Mouse (Mus musculus) mesoderm, embryonic 11.5 days (tissue): ENCODE results near the gene Nisch.

Experiments used
- DNase-seq: peaks from one replicate; pipeline ENCODE4 v3.0.0-alpha.2; 2012; ENCODE audit warnings: low read depth, low spot score

Nisch gene

GRCm38 (mm10) chr14:31191936-31192335, 24.8 kb downstream of the Nisch start:
- DNase-seq = no peak

- DNase-seq = no peak
Measured at GRCm38 (mm10) chr14:31189348-31189747, 27.4 kb downstream of the Nisch start.

- no peak for DNase-seq
Measured at GRCm38 (mm10) chr14:31188771-31189181, 28.0 kb downstream of the Nisch start.

DNA sequence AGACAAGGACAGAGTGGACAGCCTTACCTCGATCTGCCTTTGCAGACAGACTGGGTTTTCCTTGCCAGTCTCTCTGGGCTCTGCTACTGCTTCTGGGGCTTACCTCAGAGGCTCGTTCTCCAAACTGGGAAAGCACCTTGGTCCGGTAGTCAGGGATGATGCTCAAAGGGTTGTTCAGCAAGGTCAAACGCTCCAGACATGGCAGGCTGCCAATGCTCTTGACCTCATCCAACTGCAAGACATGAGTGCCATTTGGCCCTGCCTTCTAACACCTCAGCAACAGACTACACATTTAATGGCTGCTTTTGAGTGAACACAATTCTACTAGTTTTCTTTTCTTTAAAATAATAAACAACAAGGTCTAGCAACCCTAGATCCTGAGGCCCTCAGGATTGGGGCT, 30.1 kb downstream of the Nisch start:
- no peak for DNase-seq

DNA sequence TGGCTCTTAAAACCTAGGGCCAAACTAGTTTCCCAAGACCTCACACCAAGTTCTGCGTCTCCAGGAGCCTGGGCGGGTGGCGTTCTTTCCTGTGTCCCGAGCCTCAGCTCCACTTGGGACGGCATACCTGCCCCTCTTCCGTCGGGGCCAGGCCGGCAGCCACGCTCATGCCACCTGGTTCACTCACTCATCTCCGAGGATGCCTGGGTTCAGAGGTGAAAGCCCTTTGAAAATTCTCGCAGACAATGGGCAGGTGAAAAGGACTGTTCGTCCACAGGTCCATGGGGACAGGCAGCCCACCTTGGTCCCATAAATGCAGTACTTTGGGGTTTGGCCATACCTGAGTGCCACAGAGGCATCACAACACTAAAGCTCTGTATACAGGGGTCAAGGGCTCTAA, 32.6 kb downstream of the Nisch start:
- DNase-seq = no peak

GRCm38 (mm10) chr14:31183541-31183940, 33.2 kb downstream of the Nisch start:
- no peak for DNase-seq

- DNase-seq = no peak
Measured at GRCm38 (mm10) chr14:31182786-31183290, 33.9 kb downstream of the Nisch start.

- DNase-seq = no peak
Measured at GRCm38 (mm10) chr14:31181512-31181911, 35.2 kb downstream of the Nisch start.

DNA sequence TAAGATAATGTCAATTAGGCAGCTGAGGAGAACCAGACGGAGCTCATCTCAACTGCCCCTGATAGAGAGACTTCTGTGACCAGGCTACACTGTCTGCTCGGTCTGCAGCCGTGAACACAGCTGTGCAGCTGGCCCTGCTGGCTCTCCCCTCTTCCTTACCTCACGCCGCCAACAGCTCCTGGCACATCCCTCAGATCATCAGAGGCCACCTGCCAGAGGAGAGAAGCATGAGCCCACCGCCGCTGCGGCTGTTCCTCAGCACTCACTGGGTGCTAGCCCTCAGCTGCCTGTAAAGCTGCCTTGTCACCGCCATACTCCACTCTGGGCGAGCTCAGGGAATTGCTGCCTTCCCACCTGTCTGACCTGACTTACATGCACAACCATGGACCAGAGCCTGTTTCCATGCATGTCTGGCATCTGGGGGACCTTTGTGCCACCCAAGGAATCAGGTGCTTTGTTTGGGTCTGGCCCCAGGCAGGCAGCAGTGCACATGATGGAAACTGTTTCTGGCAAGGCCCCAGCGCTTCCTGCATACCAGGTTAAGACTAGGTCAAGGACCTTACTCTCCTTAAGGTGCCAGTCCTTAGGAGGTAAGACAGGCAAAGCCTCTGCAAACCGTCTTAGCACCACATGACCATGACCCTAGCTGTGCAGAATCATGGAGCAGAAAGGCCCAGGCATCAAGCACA, 36.9 kb downstream of the Nisch start:
- DNase-seq = no peak

DNA sequence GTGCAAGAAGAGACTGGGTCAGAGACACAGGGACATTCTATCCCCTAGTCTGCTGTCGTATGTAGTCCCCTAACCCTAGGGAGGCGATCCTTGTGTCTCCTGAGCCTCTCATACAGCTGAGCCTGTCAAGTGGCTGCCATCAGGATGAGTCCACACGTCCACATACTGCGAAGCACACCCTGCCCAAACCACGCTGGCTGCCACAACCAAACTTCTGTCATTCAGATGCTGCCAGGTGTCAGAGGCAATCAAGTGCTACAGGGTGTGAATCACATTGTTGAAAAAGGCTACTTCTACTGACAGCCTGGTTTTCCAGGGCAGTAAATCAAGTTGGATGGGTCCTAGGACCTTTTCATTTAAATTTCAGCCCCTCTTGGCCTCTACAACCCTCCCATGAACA, 39.0 kb downstream of the Nisch start:
- DNase-seq = no peak

DNA sequence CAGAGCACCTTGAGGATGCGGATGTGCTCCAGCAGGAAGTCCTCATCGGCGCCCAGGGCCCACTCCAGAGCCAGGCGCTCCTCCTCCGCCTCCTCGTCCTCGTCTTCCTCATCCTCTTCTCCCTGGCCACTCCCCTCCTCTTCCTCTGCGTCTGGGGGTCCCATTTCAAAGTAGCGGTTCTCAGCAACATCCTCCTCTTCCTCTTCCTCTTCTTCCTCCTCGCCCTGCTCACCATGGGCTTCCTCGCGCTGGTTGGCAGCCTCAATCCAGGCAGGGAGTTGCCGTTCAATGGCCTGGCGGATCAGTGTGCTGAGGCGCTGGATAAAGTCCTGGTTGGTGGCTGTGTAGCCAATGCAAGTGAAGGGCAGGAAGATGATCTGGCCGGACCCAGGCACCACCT, 39.5 kb downstream of the Nisch start:
- DNase-seq = no peak

DNA sequence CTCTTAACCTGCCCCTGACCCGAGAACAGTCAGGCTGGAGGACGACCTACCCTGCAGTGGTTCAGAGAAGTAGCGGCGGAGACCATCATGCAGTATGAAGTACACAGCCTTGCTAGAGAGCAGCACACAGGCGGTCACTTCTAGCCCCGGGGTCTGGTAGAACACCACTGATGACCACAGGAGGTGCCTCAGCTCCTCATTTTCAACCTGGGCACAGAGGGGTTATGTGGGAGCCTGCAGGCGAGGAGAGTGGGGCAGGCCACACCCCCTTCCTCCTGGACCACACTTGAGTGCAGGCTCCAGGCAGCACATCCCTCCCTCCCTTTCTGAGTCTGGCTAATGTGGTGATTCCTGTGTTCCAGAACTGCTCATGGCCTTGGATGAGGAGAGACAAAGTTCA, 43.2 kb downstream of the Nisch start:
- DNase-seq = no peak

- no peak for DNase-seq
Measured at GRCm38 (mm10) chr14:31172781-31173455, 43.8 kb downstream of the Nisch start.

DNA sequence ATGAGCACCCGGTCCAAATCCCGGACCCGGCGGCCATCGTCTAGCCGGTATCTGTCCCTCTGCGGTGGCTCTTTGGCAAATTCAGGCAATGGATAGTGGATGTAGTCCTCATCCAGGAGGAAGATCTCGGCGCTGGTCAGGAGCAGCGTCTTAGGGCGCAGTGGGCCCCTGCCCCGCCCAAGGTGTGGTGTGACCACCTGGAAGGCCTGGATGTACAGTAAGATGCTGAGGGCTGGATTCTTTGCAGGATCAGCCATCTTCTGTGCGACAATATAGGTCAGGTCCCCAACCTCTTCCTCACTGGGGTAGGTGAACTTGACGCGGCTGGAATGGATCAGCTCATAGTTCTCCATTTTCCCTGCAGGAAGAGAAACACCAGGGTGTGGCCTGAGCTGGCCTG, 44.9 kb downstream of the Nisch start:
- DNase-seq = no peak

DNA sequence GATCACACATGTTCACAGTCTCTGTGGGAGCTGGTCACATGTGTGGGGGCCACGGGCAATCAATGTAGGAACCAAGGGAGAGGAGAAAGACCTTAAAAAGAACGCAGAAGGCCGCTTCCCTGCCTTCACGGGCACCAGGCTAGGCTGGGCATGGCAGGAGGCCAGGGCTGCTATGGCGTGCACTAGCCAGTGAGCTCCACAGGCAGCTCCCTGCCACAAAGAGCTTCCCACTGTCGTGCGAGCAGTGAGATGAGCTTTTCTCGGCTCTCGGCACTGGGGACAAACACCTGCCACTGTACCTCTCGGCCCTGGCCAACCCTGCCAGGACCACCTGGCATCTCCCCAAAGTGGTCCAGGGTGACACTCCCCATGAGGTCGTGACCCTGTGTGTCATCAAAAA, 45.4 kb downstream of the Nisch start:
- DNase-seq = no peak

DNA sequence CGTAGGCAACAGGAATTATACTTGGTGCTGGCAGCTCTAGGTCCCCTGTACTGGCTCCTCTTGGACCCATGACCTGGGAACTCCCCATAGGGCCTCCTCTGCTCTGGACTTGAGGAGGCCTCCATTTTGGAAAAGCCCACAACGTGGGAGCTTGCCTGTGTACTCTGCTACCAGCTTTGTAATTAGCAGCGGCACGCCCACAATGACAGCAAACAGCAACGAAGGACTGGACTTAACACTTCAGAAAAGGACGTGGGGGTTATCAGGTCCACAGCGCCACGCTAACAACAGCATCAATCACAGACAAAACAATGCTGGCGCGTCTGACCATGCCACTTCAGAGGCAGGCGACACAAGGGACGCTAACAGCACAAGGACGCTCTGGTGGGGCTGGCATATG, 45.8 kb downstream of the Nisch start:
- no peak for DNase-seq

- DNase-seq = no peak
Measured at GRCm38 (mm10) chr14:31169508-31169907, 47.2 kb downstream of the Nisch start.

DNA sequence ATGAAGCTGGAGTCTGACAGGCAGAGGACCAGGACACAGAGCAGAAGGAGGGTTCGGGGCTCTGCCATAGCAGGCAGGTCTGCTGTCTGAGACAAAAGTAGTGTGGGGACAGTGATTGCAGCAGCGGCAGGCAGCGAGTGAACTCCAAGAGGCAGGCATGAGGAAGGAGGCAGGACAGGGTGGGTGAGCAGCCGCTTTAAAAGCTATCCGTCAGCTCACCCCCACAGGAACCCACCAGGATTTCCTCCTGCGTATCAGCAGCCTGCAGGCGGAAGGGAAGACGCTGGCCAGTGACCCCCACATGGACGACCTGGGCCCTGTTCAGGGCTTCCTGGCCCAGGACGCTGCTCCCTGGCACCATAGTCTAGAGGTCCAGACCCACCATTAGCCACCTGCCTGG, 48.3 kb downstream of the Nisch start, which contains the start of gene Stab1:
TSS of gene Stab1 (minus strand) at position 217 of the 400 bp plus-strand sequence.
- peak; percentile 19 for DNase-seq

DNA sequence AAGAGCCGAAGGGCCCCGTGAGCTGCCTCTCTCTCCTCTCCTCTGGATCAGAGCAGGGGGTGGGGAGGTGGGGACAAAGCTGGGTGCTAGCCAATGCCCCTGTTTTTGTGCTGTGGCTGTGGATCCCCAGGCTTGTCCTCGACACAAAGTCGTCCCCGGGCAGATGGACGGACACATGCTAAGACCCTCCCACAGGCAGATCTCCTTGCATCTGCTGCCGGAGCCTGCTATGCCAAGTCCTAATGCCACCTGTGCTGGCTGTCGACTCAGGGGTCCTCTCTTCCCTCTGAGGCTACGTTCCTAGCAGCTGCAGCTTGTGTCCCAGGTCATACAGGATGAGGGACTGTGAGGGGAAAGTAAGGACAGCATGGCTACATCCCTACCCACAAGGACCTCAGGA, 49.9 kb downstream of the Nisch start:
- no peak for DNase-seq

DNA sequence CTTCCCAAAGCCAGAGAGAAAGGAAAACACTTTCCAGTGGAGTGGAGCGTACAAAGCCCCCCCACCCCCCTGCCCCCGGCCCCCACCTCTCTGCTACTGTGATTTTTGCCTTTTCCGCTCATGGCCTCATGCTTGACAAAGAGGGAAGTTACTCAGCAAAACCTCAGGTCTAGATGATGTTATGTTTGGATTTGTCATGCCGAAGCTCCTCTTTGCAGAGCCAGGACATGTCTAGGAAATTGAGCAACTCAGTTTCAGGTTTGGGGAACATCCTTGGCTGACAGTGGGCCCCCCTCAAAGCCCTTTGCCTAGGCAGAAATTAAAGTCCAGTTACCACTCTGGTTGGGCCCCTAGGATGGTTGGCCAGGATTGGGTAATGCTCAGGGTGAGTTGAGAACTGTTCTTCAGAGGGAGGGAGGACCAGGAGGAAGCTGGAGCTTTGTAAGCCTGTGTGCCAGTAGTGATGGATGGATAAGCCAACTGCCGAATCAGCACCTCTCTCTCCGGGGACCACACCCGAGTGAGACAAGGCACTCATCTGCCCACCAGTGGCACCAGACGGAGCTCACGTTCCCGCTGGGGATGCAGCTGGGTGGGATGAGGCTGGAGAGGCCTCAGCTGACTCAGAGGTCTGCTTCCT, 50.6 kb downstream of the Nisch start:
- DNase-seq = peak; percentile 25

DNA sequence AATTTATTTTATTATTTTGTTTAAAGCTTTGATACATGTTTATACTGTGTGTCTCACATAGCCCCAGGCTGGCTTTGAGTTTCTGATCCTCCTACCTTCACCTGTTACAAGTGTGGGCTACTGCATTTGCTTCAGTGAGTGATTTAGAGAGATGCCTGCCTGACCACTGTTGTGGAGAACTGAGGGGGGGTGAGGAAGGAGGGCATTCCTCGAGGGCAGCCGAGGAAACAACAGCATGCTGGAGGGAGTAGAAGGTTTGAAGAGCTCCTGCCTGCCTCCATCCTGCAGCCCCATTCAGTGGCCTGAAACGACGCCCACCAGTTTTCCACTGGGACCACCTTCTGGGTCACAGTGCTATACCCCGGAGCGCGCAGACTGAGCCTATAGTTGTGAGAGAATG, 51.3 kb downstream of the Nisch start:
- DNase-seq = no peak

- DNase-seq = no peak
Measured at GRCm38 (mm10) chr14:31165010-31165409, 51.7 kb downstream of the Nisch start.

DNA sequence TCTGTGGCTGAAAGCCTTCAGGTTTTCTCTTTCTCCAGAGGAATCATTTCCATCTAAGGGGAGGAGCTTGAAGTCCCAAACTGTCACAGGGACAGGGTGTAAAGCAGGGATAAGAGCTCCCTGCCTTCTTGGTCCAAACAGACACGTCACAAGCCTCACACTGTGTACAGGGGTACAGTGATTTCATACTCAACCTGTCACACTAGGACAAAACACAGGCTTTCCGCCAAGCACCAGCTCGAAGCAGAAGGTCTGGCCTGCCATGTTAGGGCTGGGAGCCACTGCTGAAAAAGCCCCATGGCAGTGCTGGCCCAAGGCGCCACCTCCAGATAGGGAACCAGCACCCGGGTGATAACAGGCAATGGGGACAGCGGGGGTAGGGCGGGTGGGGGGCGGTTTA, 52.7 kb downstream of the Nisch start:
- DNase-seq = no peak
